ENCODE assay signal across 8 mouse cellular contexts in genomic region chr11:6291401-6292115, GRCm38 (mm10). TPM values are rescaled to one million over a fixed set of nuclear protein-coding genes. Genes with fewer than 3 reads are reported as not detected.
DNase-seq lines count a peak whose midpoint lies in the region; ATAC-seq and TF ChIP-seq lines count a peak whose summit lies in the region.

TSS of gene Ogdh (plus strand) at chr11:6291633.

- no peak for TF ChIP-seq CTCF in liver, embryonic 14.5 days (IDR thresholded peaks at IDR 0.05; ENCODE audit: low read depth)
- no peak for TF ChIP-seq CTCF in stomach, postnatal 0 days (IDR thresholded peaks at IDR 0.05; ENCODE audit: low read depth)

- H3K9ac ChIP-seq in heart, embryonic 15.5 days: peak within 1 kb of the TSS; percentile 83
- H3K9ac ChIP-seq in liver, embryonic 14.5 days (replicated peaks): peak within 1 kb of the TSS; percentile 92
- H3K9ac ChIP-seq in neural tube, embryonic 11.5 days (ENCODE audit: low read length): peak within 1 kb of the TSS; percentile 71
- H3K9ac ChIP-seq in stomach, postnatal 0 days (ENCODE audit: low read length): peak within 1 kb of the TSS; percentile 80

- peak within 1 kb of the TSS; percentile 92 for H3K27ac ChIP-seq in forebrain, embryonic 10.5 days
- H3K27ac ChIP-seq in heart, embryonic 15.5 days: peak within 1 kb of the TSS; percentile 97
- peak within 1 kb of the TSS; percentile 93 for H3K27ac ChIP-seq in liver, embryonic 14.5 days
- peak within 1 kb of the TSS; percentile 68 for H3K27ac ChIP-seq in neural tube, embryonic 11.5 days (ENCODE audit: low read depth, low read length)
- H3K27ac ChIP-seq in stomach, postnatal 0 days (replicated peaks): peak within 1 kb of the TSS; percentile 98

- under 1% methylated on average over 77 of the region's 77 CpGs for WGBS in forebrain, embryonic 10.5 days
- under 1% methylated on average over 77 of the region's 77 CpGs for WGBS in heart, embryonic 15.5 days
- 0% methylated on average over 71 of the region's 77 CpGs for WGBS in liver, embryonic 14.5 days (ENCODE audit: insufficient replicate concordance)
- under 1% methylated on average over 51 of the region's 77 CpGs for WGBS in neural tube, embryonic 11.5 days
- under 1% methylated on average over 68 of the region's 77 CpGs for WGBS in stomach, postnatal 0 days

- ATAC-seq in heart, embryonic 15.5 days (replicated peaks; ENCODE audit: insufficient number of reproducible peaks, insufficient read depth, low FRiP score, low read depth): peak; percentile 97
- peak; percentile 90 for ATAC-seq in liver, embryonic 14.5 days (ENCODE audit: insufficient read depth)
- peak; percentile 98 for ATAC-seq in neural tube, embryonic 11.5 days (ENCODE audit: insufficient read depth, low FRiP score, low TSS enrichment)
- ATAC-seq in stomach, postnatal 0 days (ENCODE audit: low FRiP score, low TSS enrichment): peak; percentile 95

- no peaks in the 10 kb centered on the region for H3K36me3 ChIP-seq in forebrain, embryonic 10.5 days (replicated peaks)
- no peaks in the 10 kb centered on the region for H3K36me3 ChIP-seq in heart, embryonic 15.5 days
- peaks cover under 1% of the 10 kb centered on the region; the same call in 1 of the 2 replicates for H3K36me3 ChIP-seq in liver, embryonic 14.5 days (replicated peaks; ENCODE audit: control insufficient read depth, insufficient read depth, low read depth)
- no peaks in the 10 kb centered on the region for H3K36me3 ChIP-seq in neural tube, embryonic 11.5 days (ENCODE audit: control insufficient read depth, insufficient read depth, low read length)
- no peaks in the 10 kb centered on the region for H3K36me3 ChIP-seq in stomach, postnatal 0 days (ENCODE audit: control insufficient read depth, insufficient read depth, low read length)

- H3K4me3 ChIP-seq in forebrain, embryonic 10.5 days: peak within 1 kb of the TSS; percentile 86
- peak within 1 kb of the TSS; percentile 79 for H3K4me3 ChIP-seq in heart, embryonic 15.5 days
- peak within 1 kb of the TSS; percentile 79 to 82 for H3K4me3 ChIP-seq in liver, embryonic 14.5 days (ENCODE audit: insufficient read depth in 1 of 2, low read depth in 2 of 2, low read length in 2 of 2)
- H3K4me3 ChIP-seq in neural tube, embryonic 11.5 days (ENCODE audit: low read depth, low read length): peak within 1 kb of the TSS; percentile 80
- peak within 1 kb of the TSS; percentile 74 for H3K4me3 ChIP-seq in stomach, postnatal 0 days (ENCODE audit: low read depth, low read length)

- peaks cover 17% of the 10 kb centered on the region for H3K4me1 ChIP-seq in forebrain, embryonic 10.5 days
- H3K4me1 ChIP-seq in heart, embryonic 15.5 days (replicated peaks): peaks cover 17% of the 10 kb centered on the region
- peaks cover 40 to 44% of the 10 kb centered on the region in 2 experiments for H3K4me1 ChIP-seq in liver, embryonic 14.5 days (replicated peaks; ENCODE audit: control insufficient read depth in 2 of 2, insufficient read depth in 2 of 2, low read length in 1 of 2)
- peaks cover 6% of the 10 kb centered on the region; the same call in 1 of the 2 replicates for H3K4me1 ChIP-seq in neural tube, embryonic 11.5 days (ENCODE audit: control insufficient read depth, insufficient read depth, low read length)
- no peaks in the 10 kb centered on the region for H3K4me1 ChIP-seq in stomach, postnatal 0 days (replicated peaks; ENCODE audit: control insufficient read depth, insufficient read depth)

- peaks cover 9% of the 10 kb centered on the region; the same call in 1 of the 2 replicates for H3K27me3 ChIP-seq in forebrain, embryonic 10.5 days (ENCODE audit: poor library complexity, severe bottlenecking)
- no peaks in the 10 kb centered on the region for H3K27me3 ChIP-seq in heart, embryonic 15.5 days
- H3K27me3 ChIP-seq in liver, embryonic 14.5 days (ENCODE audit: control insufficient read depth, insufficient read depth, low read length): no peaks in the 10 kb centered on the region
- H3K27me3 ChIP-seq in neural tube, embryonic 11.5 days (ENCODE audit: control insufficient read depth, insufficient read depth, low read length): no peaks in the 10 kb centered on the region
- no peaks in the 10 kb centered on the region for H3K27me3 ChIP-seq in stomach, postnatal 0 days (ENCODE audit: control insufficient read depth, insufficient read depth, low read length)

- DNase-seq in CD8-positive naive resting alpha-beta T cell, adult 2 months (ENCODE audit: low read depth in 2 of 2, low spot score in 2 of 2): peak; percentile 97 to 99
- DNase-seq in c-Kit-positive CD71-negative TER-119-negative erythroid progenitor cells, embryonic 14.5 days (ENCODE audit: low read depth): peak; percentile 98
- DNase-seq in forebrain, embryonic 10.5 days (ENCODE audit: extremely low spot score, low spot score): peak; percentile 99
- DNase-seq in kidney, postnatal 25 days: peak; percentile 99 to 100
- DNase-seq in liver, embryonic 14.5 days (ENCODE audit: low read depth in 3 of 3, low spot score in 3 of 3): peak; percentile 96 to 97 (median 97)
- peak; percentile 98 for DNase-seq in neural tube, embryonic 11.5 days (ENCODE audit: low spot score)
- peak; percentile 98 for DNase-seq in stomach, postnatal 0 days (ENCODE audit: low spot score)

- no peak for TF ChIP-seq EP300 in liver, embryonic 14.5 days (IDR thresholded peaks at IDR 0.05; ENCODE audit: low read depth)
- TF ChIP-seq EP300 in stomach, postnatal 0 days (optimal IDR thresholded peaks at IDR 0.05): peak; percentile 41

- H3K4me2 ChIP-seq in heart, embryonic 15.5 days: peak within 1 kb of the TSS; percentile 69
- H3K4me2 ChIP-seq in liver, embryonic 14.5 days (ENCODE audit: low read depth): peak within 1 kb of the TSS; percentile 98
- H3K4me2 ChIP-seq in neural tube, embryonic 11.5 days (ENCODE audit: low read depth): peak within 1 kb of the TSS; percentile 87
- H3K4me2 ChIP-seq in stomach, postnatal 0 days (replicated peaks; ENCODE audit: low read depth): peak within 1 kb of the TSS; percentile 68

- H3K9me3 ChIP-seq in forebrain, embryonic 10.5 days: no peaks in the 10 kb centered on the region
- no peaks in the 10 kb centered on the region for H3K9me3 ChIP-seq in heart, embryonic 15.5 days (replicated peaks)
- no peaks in the 10 kb centered on the region for H3K9me3 ChIP-seq in liver, embryonic 14.5 days (ENCODE audit: control insufficient read depth, low read length)
- H3K9me3 ChIP-seq in neural tube, embryonic 11.5 days (ENCODE audit: control insufficient read depth, low read length): no peaks in the 10 kb centered on the region
- H3K9me3 ChIP-seq in stomach, postnatal 0 days (ENCODE audit: control insufficient read depth, low read length): no peaks in the 10 kb centered on the region

RNA-seq across cellular contexts. Expression of gene Ogdh, which starts in this region (rescaled TPM):
- polyA plus RNA-seq in forebrain, embryonic 10.5 days (2016; fragmentation: Nextera tagmentation; extraction: Ambion mirVana): 112 and 115 TPM in 2 replicates
- 264 and 278 TPM in 2 replicates for polyA plus RNA-seq in heart, embryonic 15.5 days (2015; fragmentation: Nextera tagmentation; extraction: Ambion mirVana)
- polyA plus RNA-seq in liver, embryonic 14.5 days (2012; rRNA removed): 38.6 and 41.8 TPM in 2 replicates
- 60.6 and 72.8 TPM in 2 replicates for polyA plus RNA-seq in liver, embryonic 14.5 days (2014; fragmentation: Nextera tagmentation; extraction: Ambion mirVana)
- polyA plus RNA-seq in neural tube, embryonic 11.5 days (2014; fragmentation: Nextera tagmentation; extraction: Ambion mirVana): 93.0 and 104 TPM in 2 replicates
- 82.3 and 99.8 TPM in 2 replicates for polyA plus RNA-seq in stomach, postnatal 0 days (2015; fragmentation: Nextera tagmentation; extraction: Ambion mirVana)

Comparison
In these comparisons a context has a peak if more than half of its experiments do, and no peak if none do; other contexts are left out.
1. Peak in every context shown above with its lines: DNase-seq, ATAC-seq, H3K4me3 ChIP-seq and H3K27ac ChIP-seq.